Comparison of ENCODE assay signal across 10 mouse cellular contexts in genomic region chr2:52758627-52759026, GRCm38 (mm10). TPM values are rescaled to one million over a fixed set of nuclear protein-coding genes. Genes with fewer than 3 reads are reported as not detected.
DNase-seq lines count a peak whose midpoint lies in the region; ATAC-seq and TF ChIP-seq lines count a peak whose summit lies in the region.
"Had no signal": no experiment of that assay in that cellular context is flagged by ENCODE, and none has a peak within 500 bp of the region (broad histone marks: within the 10 kb centered on the region; RNA-seq: fewer than 3 reads in every experiment).

No protein-coding gene starts in this region.

- H3K27ac ChIP-seq in kidney, adult 2 months (ENCODE audit: insufficient read depth, low read depth, low read length): no peak overlapping the region
- H3K27ac ChIP-seq in kidney, embryonic 15.5 days: no peak overlapping the region
- H3K27ac ChIP-seq in gastrocnemius, adult 2 months: no peak overlapping the region
- H3K27ac ChIP-seq: heart, embryonic 13.5 days; neural tube, embryonic 12.5 days had no signal

- H3K4me2 ChIP-seq in kidney, embryonic 15.5 days: no peak overlapping the region
- H3K4me2 ChIP-seq: heart, embryonic 13.5 days; neural tube, embryonic 12.5 days had no signal

- intact Hi-C loops in gastrocnemius, adult 2 months (cut with DNase I): no loop called here
- intact Hi-C loops in left cerebral cortex, postnatal 4 days (cut with DNase I): loop anchor here (5.0 to 10.0 kb wide), 2 partner anchors 364 to 436 kb away; partner anchors contain the start of genes Arl6ip6 and Prpf40a

- no peak overlapping the region for H3K9ac ChIP-seq in kidney, embryonic 15.5 days
- H3K9ac ChIP-seq: heart, embryonic 13.5 days; neural tube, embryonic 12.5 days had no signal

- H3K4me1 ChIP-seq in kidney, adult 2 months (ENCODE audit: control insufficient read depth, insufficient read depth, low read length): no peaks in the 10 kb centered on the region
- no peaks in the 10 kb centered on the region for H3K4me1 ChIP-seq in kidney, embryonic 15.5 days
- H3K4me1 ChIP-seq: heart, embryonic 13.5 days had no signal

- no peaks in the 10 kb centered on the region for H3K9me3 ChIP-seq in kidney, embryonic 15.5 days (replicated peaks)
- H3K9me3 ChIP-seq: heart, embryonic 13.5 days; neural tube, embryonic 12.5 days had no signal

- no peaks in the 10 kb centered on the region for H3K36me3 ChIP-seq in kidney, adult 2 months (ENCODE audit: control insufficient read depth, insufficient read depth, low read length)
- no peaks in the 10 kb centered on the region for H3K36me3 ChIP-seq in kidney, embryonic 15.5 days
- H3K36me3 ChIP-seq: heart, embryonic 13.5 days; neural tube, embryonic 12.5 days had no signal

- no peak for ATAC-seq in kidney, embryonic 15.5 days (replicated peaks; ENCODE audit: low FRiP score)
- no peak for ATAC-seq in erythroid progenitor cell, adult 5-6 weeks (replicated peaks; ENCODE audit: low FRiP score, poor library complexity, severe bottlenecking)

- peak; percentile 63 for TF ChIP-seq CTCF in kidney, adult 2 months (conservative IDR thresholded peaks at IDR 0.05; ENCODE audit: insufficient read depth, insufficient read length, low read depth, low read length)
- TF ChIP-seq CTCF in gastrocnemius, adult 2 months (IDR thresholded peaks at IDR 0.05): peak; percentile 63

- WGBS in kidney, adult 2 months: 27% methylated on average over 10 of the region's 10 CpGs
- 32% methylated on average over 10 of the region's 10 CpGs for WGBS in kidney, embryonic 15.5 days

- no peak for TF ChIP-seq POLR2A in kidney, adult 2 months (IDR thresholded peaks at IDR 0.05; ENCODE audit: low read depth, low read length)

- peak; percentile 52 for DNase-seq in kidney, adult 2 months
- DNase-seq in MN1 (ENCODE audit: low spot score): peak; percentile 51
- peak; percentile 64 for DNase-seq in c-Kit-positive CD71-negative TER-119-negative erythroid progenitor cells, embryonic 14.5 days (ENCODE audit: low read depth)
- DNase-seq in gastrocnemius, adult 2 months: peak; percentile 46
- DNase-seq in left cerebral cortex, postnatal 4 days: peak; percentile 51
- peak; percentile 31 for DNase-seq in retina, postnatal 7 days (ENCODE audit: low read depth, low spot score)

- H3K4me3 ChIP-seq in kidney, adult 2 months (ENCODE audit: insufficient read depth, low read depth, low read length): no peak overlapping the region
- H3K4me3 ChIP-seq in kidney, embryonic 15.5 days (replicated peaks): no peak overlapping the region
- H3K4me3 ChIP-seq in gastrocnemius, adult 2 months: no peak overlapping the region
- H3K4me3 ChIP-seq: heart, embryonic 13.5 days; neural tube, embryonic 12.5 days had no signal

- H3K27me3 ChIP-seq in kidney, adult 2 months (replicated peaks; ENCODE audit: control insufficient read depth, insufficient read depth, low read length): no peaks in the 10 kb centered on the region
- H3K27me3 ChIP-seq in kidney, embryonic 15.5 days: no peaks in the 10 kb centered on the region
- H3K27me3 ChIP-seq: neural tube, embryonic 12.5 days had no signal

RNA-seq across cellular contexts. Expression of gene Stam2, which starts 16.5 kb away (rescaled TPM):
- polyA plus RNA-seq in kidney, adult 2 months (2012; rRNA removed): 7.8 and 8.6 TPM in 2 replicates
- polyA plus RNA-seq in kidney, embryonic 15.5 days (2015; fragmentation: Nextera tagmentation; extraction: Ambion mirVana): 34.9 and 37.5 TPM in 2 replicates
- 1 to 10 TPM; 6.5 to 9.8 TPM for total RNA-seq in gastrocnemius, adult 2 months (2021)
- total RNA-seq in left cerebral cortex, postnatal 4 days (2021): 10 to 100 TPM; 36.4 to 38.2 TPM
- 4.2 and 5.8 TPM in 2 replicates for total RNA-seq in erythroid progenitor cell, adult 5-6 weeks (2015; ENCODE audit: low replicate concordance)
- total RNA-seq in erythroid progenitor cell, adult 5-6 weeks (2017; ENCODE audit: low replicate concordance): 4.1 and 6.0 TPM in 2 replicates
